Mouse (Mus musculus): ENCODE results near the gene Mvd. TPM values are rescaled to one million over a fixed set of nuclear protein-coding genes. Genes with fewer than 3 reads are reported as not detected.

The Mvd gene
- total RNA-seq, 2 experiments from 2014 or later: 3.9 to 4.1 TPM

GRCm38 (mm10) chr8:122459990-122460389, 16.8 kb upstream of the Mvd start:
- intact Hi-C loops (cut with DNase I): no loop called here

GRCm38 (mm10) chr8:122459218-122459900, 16.1 kb upstream of the Mvd start:
- DNase-seq: no peak
- intact Hi-C loops (cut with DNase I): no loop called here

More at GRCm38 (mm10) chr8:122459990-122460389, 16.8 kb upstream of the Mvd start:
- no peak for DNase-seq

GRCm38 (mm10) chr8:122457171-122457570, 13.9 kb upstream of the Mvd start:
- intact Hi-C loops (cut with DNase I): no loop called here
- DNase-seq: no peak

- intact Hi-C loops (cut with DNase I): no loop called here
- no peak for DNase-seq
Observed at GRCm38 (mm10) chr8:122454409-122454808, 11.2 kb upstream of the Mvd start.

- intact Hi-C loops (cut with DNase I): no loop called here
- DNase-seq: peak in 1 of 2 experiments; percentile 32
Observed at GRCm38 (mm10) chr8:122452154-122452553, 8.9 kb upstream of the Mvd start.

GRCm38 (mm10) chr8:122451161-122451703, 8.0 kb upstream of the Mvd start:
- intact Hi-C loops (cut with DNase I): no loop called here
- DNase-seq: peak in 1 of 2 experiments; percentile 44

GRCm38 (mm10) chr8:122445203-122445602, 2.0 kb upstream of the Mvd start:
- no peak for DNase-seq
- intact Hi-C loops (cut with DNase I): loop anchor here (10.0 kb wide), 1 partner anchor 1670 kb away; no protein-coding TSS in a partner anchor

GRCm38 (mm10) chr8:122444058-122444748, 981 bp upstream of the Mvd start:
- peak; percentile 77 to 79 for DNase-seq
- intact Hi-C loops (cut with DNase I): loop anchor here (5.0 to 10.0 kb wide), 2 partner anchors 107 to 1669 kb away; no protein-coding TSS in a partner anchor

- intact Hi-C loops (cut with DNase I): loop anchor here (5.0 to 10.0 kb wide), 2 partner anchors 105 to 1668 kb away; no protein-coding TSS in a partner anchor
- no peak for DNase-seq
Observed at GRCm38 (mm10) chr8:122442781-122443180, 441 bp downstream of the Mvd start.

GRCm38 (mm10) chr8:122442356-122442755, 866 bp downstream of the Mvd start:
- no peak for DNase-seq
- intact Hi-C loops (cut with DNase I): loop anchor here (5.0 to 10.0 kb wide), 2 partner anchors 105 to 1668 kb away; no protein-coding TSS in a partner anchor

- intact Hi-C loops (cut with DNase I): loop anchor here (5.0 to 10.0 kb wide), 2 partner anchors 104 to 1667 kb away; no protein-coding TSS in a partner anchor
- DNase-seq: no peak
Observed at GRCm38 (mm10) chr8:122441326-122441725, 1.9 kb downstream of the Mvd start.

GRCm38 (mm10) chr8:122439336-122439735, 3.9 kb downstream of the Mvd start:
- intact Hi-C loops (cut with DNase I): loop anchor here (5.0 kb wide), 1 partner anchor 162 kb away; no protein-coding TSS in a partner anchor
- no peak for DNase-seq

GRCm38 (mm10) chr8:122437708-122438331, 5.4 kb downstream of the Mvd start:
- no peak for DNase-seq
- intact Hi-C loops (cut with DNase I): loop anchor here (5.0 kb wide), 1 partner anchor 161 kb away; no protein-coding TSS in a partner anchor

- DNase-seq: no peak
- intact Hi-C loops (cut with DNase I): loop anchor here (5.0 kb wide), 1 partner anchor 159 kb away; no protein-coding TSS in a partner anchor
Observed at GRCm38 (mm10) chr8:122436586-122437125, 6.6 kb downstream of the Mvd start.

- DNase-seq: no peak
- intact Hi-C loops (cut with DNase I): loop anchor here (5.0 kb wide), 1 partner anchor 159 kb away; no protein-coding TSS in a partner anchor
Observed at GRCm38 (mm10) chr8:122436146-122436545, 7.1 kb downstream of the Mvd start.

GRCm38 (mm10) chr8:122435375-122435774, 7.8 kb downstream of the Mvd start:
- DNase-seq: no peak
- intact Hi-C loops (cut with DNase I): loop anchor here (5.0 kb wide), 1 partner anchor 158 kb away; no protein-coding TSS in a partner anchor

- no peak for DNase-seq
Observed at GRCm38 (mm10) chr8:122433269-122433905, 9.8 kb downstream of the Mvd start.

GRCm38 (mm10) chr8:122432443-122433268, 10.6 kb downstream of the Mvd start, which contains the start of gene Cyba:
Cyba (minus strand) TSS chr8:122432930.
- intact Hi-C loops (cut with DNase I): no loop called here
- DNase-seq: peak; percentile 68 to 70

More at GRCm38 (mm10) chr8:122433269-122433905, 9.8 kb downstream of the Mvd start:
- intact Hi-C loops (cut with DNase I): no loop called here

Data from gastrocnemius, postnatal 36 days (tissue).